Mouse (Mus musculus) limb, embryonic 10.5 days (tissue): ENCODE measurements around the gene 1810049J17Rik. TPM values are rescaled to one million over a fixed set of nuclear protein-coding genes. Genes with fewer than 3 reads are reported as not detected.

Source experiments
- DNase-seq: peaks from one replicate; pipeline ENCODE4 v3.0.0-alpha.2; 2017; ENCODE audit warnings: low spot score
- H3K27ac ChIP-seq: fragments of 300-500 bp; sonication (generic); 2 replicates; pipeline ENCODE4 v1.5.1; 2016; ENCODE audit warnings: mild to moderate bottlenecking
- H3K27me3 ChIP-seq: fragments of 300-500 bp; sonication (generic); 2 replicates; pipeline ENCODE4 v1.6.1; 2016; ENCODE audit warnings: low read depth, mild to moderate bottlenecking; ENCODE audit not compliant: poor library complexity, severe bottlenecking
- H3K36me3 ChIP-seq: fragments of 300-500 bp; sonication (generic); 2 replicates; pipeline ENCODE4 v1.6.1; 2016; ENCODE audit warnings: mild to moderate bottlenecking, moderate library complexity
- H3K4me1 ChIP-seq: fragments of 300-500 bp; sonication (generic); 2 replicates; pipeline ENCODE4 v1.6.1; 2016
- H3K4me3 ChIP-seq: fragments of 300-500 bp; sonication (generic); 2 replicates; pipeline ENCODE4 v1.5.1; 2016; ENCODE audit warnings: mild to moderate bottlenecking, moderate library complexity
- H3K9me3 ChIP-seq: fragments of 300-500 bp; sonication (generic); replicated peaks from 2 replicates; pipeline ENCODE4 v1.6.1; 2016; ENCODE audit warnings: mild to moderate bottlenecking
- WGBS: fragments of 180-500 bp; shearing (Covaris S2); methylation state at CpG from one replicate; pipeline ENCODE4 v1.1.7; 2016; 5-methylcytosine and 5-hydroxymethylcytosine counted together
- polyA plus RNA-seq: library from polyadenylated mRNA; unstranded; fragments of >200 nt; fragmentation: Nextera tagmentation; extraction: Ambion mirVana; gene quantifications from 2 replicates; pipeline ENCODE4 v1.2.1, GENCODE M21; 2016

The 1810049J17Rik gene
- polyA plus RNA-seq, 1 experiment from 2014 or later: 0.68 TPM

GRCm38 (mm10) chr15:12340536-12341400 lies 19.1 kb upstream of the 1810049J17Rik start:
- no peaks in the 10 kb centered on the region for H3K9me3 ChIP-seq
- H3K27me3 ChIP-seq: no peaks in the 10 kb centered on the region
- H3K27ac ChIP-seq: no peak overlapping the region
- no peak overlapping the region for H3K4me3 ChIP-seq
- DNase-seq: no peak
- WGBS: 88% methylated on average over 5 of the region's 5 CpGs
- no peaks in the 10 kb centered on the region for H3K4me1 ChIP-seq
- peaks cover 49% of the 10 kb centered on the region for H3K36me3 ChIP-seq

DNA sequence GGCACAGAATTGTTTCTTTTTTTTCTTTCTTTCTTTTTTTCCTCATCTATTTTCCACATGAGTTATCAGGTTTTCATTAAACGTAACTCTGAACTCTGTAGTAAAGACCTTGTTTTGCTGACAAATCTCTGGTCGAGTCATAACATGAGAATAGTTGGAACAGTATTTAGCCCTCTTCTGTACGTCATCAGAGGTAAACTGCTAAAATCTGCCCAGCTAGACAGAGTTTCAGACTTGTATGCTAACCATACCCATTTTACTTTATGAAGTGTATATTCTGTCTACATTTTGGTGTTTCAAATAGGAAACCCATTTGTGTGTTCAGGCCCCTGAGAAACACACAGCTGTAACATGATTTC lies 16.1 kb upstream of the 1810049J17Rik start:
- peaks cover 19% of the 10 kb centered on the region for H3K36me3 ChIP-seq
- H3K27ac ChIP-seq: no peak overlapping the region
- H3K27me3 ChIP-seq: no peaks in the 10 kb centered on the region
- 91% methylated on average over 3 of the region's 3 CpGs for WGBS
- no peaks in the 10 kb centered on the region for H3K4me1 ChIP-seq
- no peaks in the 10 kb centered on the region for H3K9me3 ChIP-seq
- no peak for DNase-seq
- no peak overlapping the region for H3K4me3 ChIP-seq

DNA sequence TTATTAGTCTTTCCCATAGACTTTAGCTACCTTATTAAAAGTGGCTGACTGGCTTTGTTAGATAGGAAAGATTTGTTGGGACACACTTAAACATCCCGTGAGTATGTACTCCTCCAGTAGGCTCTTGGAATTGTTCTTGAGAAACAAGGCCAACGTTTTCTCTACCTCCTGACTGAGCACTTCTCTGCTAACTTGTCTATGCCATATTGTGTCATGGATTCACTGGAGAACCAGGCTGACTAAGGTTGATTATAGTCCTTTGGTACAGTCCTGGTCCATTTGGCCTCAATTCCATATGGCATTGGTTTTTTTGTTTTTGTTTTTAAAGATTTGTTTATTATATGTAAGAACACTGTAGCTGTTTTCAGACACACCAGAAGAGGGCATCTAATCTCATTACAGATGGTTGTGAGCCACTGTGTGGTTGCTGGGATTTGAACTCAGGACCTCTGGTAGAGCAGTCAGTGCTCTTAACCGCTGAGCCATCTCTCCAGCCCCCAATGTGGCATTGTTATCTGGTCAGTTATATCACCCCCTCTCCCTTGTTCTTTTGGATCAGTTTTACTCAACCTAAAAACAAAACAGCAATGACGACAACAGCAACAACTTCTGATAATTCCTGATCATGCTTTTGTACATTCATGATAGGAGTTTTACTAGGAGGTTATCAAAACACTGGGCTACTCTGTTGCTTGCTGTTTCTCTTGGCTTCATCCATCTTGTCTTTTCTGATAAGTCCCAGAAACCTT lies 15.5 kb upstream of the 1810049J17Rik start:
- no peak for DNase-seq
- H3K4me1 ChIP-seq: no peaks in the 10 kb centered on the region
- no peaks in the 10 kb centered on the region for H3K9me3 ChIP-seq
- no peak overlapping the region for H3K27ac ChIP-seq
- H3K36me3 ChIP-seq: peaks cover 16% of the 10 kb centered on the region
- H3K4me3 ChIP-seq: no peak overlapping the region
- 92% methylated on average over 4 of the region's 4 CpGs for WGBS
- no peaks in the 10 kb centered on the region for H3K27me3 ChIP-seq

- Histone ChIP-seq H3K27me3 (no peaks in the 10 kb centered on the region), H3K27ac (no peak overlapping the region), H3K36me3 (peaks cover 5% of the 10 kb centered on the region; the same call in 1 of the 2 replicates), H3K9me3 (no peaks in the 10 kb centered on the region), H3K4me1 (no peaks in the 10 kb centered on the region), H3K4me3 (no peak overlapping the region)
- no peak for DNase-seq
- WGBS: 88% methylated on average over 4 of the region's 4 CpGs
Measured at GRCm38 (mm10) chr15:12334381-12334780, 12.7 kb upstream of the 1810049J17Rik start.

- Histone ChIP-seq H3K4me1 (no peaks in the 10 kb centered on the region), H3K9me3 (no peaks in the 10 kb centered on the region), H3K27ac (no peak overlapping the region), H3K36me3 (peaks cover 13% of the 10 kb centered on the region), H3K27me3 (no peaks in the 10 kb centered on the region), H3K4me3 (no peak overlapping the region)
- DNase-seq: no peak
- 95% methylated on average over 1 of the region's 1 CpGs for WGBS
Measured at GRCm38 (mm10) chr15:12331300-12331699, 9.6 kb upstream of the 1810049J17Rik start.

- H3K27ac ChIP-seq: no peak overlapping the region
- no peaks in the 10 kb centered on the region for H3K9me3 ChIP-seq
- no peaks in the 10 kb centered on the region for H3K27me3 ChIP-seq
Measured at GRCm38 (mm10) chr15:12330892-12331291, 9.2 kb upstream of the 1810049J17Rik start.

DNA sequence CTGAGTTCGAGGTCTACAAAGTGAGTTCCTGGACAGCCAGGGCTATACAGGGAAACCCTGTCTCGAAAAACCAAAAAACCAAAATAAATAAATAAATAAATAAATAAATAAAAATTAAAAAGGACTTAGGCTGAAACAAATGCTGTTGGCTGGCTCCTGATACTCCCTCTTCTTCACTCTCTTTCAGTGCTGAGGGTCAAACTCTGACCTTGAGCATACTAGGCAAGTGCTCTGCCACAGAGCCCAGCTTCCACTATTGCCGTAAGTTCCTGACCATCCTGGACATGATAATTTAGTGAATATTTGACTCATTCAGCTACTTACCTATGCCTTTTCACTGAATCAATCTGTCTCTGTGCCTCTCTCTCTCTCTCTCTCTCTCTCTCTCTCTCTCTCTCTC lies 8.7 kb upstream of the 1810049J17Rik start:
- Histone ChIP-seq H3K27me3 (no peaks in the 10 kb centered on the region), H3K4me1 (no peaks in the 10 kb centered on the region), H3K9me3 (no peaks in the 10 kb centered on the region), H3K4me3 (no peak overlapping the region), H3K36me3 (peaks cover 22% of the 10 kb centered on the region), H3K27ac (no peak overlapping the region)
- 89% methylated on average over 3 of the region's 3 CpGs for WGBS
- DNase-seq: no peak

More at GRCm38 (mm10) chr15:12330892-12331291, 9.2 kb upstream of the 1810049J17Rik start:
- Histone ChIP-seq H3K36me3 (peaks cover 17% of the 10 kb centered on the region), H3K4me3 (no peak overlapping the region), H3K4me1 (no peaks in the 10 kb centered on the region)
- no peak for DNase-seq

DNA sequence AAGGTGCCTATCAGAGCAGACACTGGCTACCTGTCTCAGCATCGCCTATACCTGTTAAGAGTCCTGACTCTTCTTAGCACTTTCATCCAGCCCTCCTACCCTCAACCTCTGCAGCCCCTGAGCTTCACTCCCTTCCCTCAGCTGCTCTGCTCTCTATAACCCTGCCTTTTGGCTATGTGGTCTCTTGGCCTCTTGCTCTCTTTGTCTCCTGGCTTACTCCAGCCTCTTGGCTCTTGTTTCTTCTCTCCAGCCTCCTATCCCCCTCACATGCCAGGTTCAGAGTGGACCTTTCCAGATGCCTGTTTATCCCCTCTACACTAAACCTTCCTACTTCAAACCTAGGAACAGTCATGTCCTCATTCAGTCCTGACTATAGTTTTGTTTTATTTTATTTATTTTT lies 2.6 kb upstream of the 1810049J17Rik start:
- WGBS: 100% methylated on average over 1 of the region's 1 CpGs

DNA sequence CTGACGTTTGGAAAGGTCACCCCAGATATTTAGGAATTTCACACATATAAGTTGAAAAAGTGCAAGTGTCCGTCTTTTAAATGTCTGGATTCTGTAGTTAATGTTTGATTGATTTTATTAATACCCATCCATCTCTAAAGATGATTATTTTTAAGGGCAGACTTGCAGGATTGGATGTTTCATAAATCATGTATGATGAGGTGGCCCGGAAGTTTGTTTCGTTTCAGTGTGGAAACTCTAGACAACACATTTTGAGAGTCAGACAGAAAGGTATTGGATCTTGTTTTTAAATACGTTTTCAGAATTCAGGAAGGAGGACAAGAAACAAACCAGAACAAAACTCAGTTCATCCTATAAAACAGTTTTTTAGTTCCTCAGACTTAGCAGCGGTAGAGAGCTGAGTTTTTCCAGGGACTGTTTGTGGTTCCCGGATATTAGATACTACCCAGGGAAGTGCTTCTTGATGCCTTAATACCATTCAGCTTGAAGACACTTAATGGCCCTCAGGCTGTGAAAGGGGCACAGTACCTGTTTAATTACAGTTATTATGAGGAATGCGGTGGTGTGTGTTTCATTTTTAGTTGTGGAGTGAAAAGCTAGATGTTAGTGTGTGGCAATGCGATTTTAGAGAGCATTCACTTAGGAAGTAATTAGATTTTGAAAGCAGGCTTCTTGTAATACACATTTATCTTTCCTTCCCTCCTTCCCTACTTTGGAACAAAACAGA lies 1.1 kb upstream of the 1810049J17Rik start:
- DNase-seq: no peak
- H3K27ac ChIP-seq: peak overlapping the region; percentile 98; the same call in 1 of the 2 replicates
- 16% methylated on average over 9 of the region's 9 CpGs for WGBS
- no peaks in the 10 kb centered on the region for H3K9me3 ChIP-seq
- H3K4me3 ChIP-seq: peak overlapping the region; percentile 97
- peaks cover 29% of the 10 kb centered on the region for H3K36me3 ChIP-seq
- H3K27me3 ChIP-seq: peaks cover 17% of the 10 kb centered on the region; the same call in 1 of the 2 replicates
- H3K4me1 ChIP-seq: peaks cover 25% of the 10 kb centered on the region

More for the DNA sequence above, 2.6 kb upstream of the 1810049J17Rik start:
- Histone ChIP-seq H3K36me3 (peaks cover 30% of the 10 kb centered on the region), H3K27ac (no peak overlapping the region), H3K9me3 (no peaks in the 10 kb centered on the region), H3K4me3 (0 out of 2 replicates have a peak overlapping the region, but pooled peaks have one; percentile 8), H3K27me3 (peaks cover 8% of the 10 kb centered on the region; the same call in 1 of the 2 replicates), H3K4me1 (peaks cover 25% of the 10 kb centered on the region)
- DNase-seq: no peak

- Histone ChIP-seq H3K4me1 (peaks cover 25% of the 10 kb centered on the region), H3K27ac (peak within 1 kb of the TSS; percentile 98), H3K36me3 (peaks cover 21% of the 10 kb centered on the region), H3K4me3 (peak within 1 kb of the TSS; percentile 97), H3K27me3 (peaks cover 17% of the 10 kb centered on the region; the same call in 1 of the 2 replicates), H3K9me3 (no peaks in the 10 kb centered on the region)
- DNase-seq: peak; percentile 99
- WGBS: under 1% methylated on average over 72 of the region's 74 CpGs
Measured at GRCm38 (mm10) chr15:12321091-12321787, 460 bp downstream of the 1810049J17Rik start, which contains the start of gene Golph3. TSS of gene Golph3 (plus strand) at chr15:12321450.

- WGBS: 6% methylated on average over 22 of the region's 22 CpGs
- H3K9me3 ChIP-seq: no peaks in the 10 kb centered on the region
- H3K4me3 ChIP-seq: peak overlapping the region; percentile 97
- peak overlapping the region; percentile 98 for H3K27ac ChIP-seq
- no peak for DNase-seq
- H3K4me1 ChIP-seq: peaks cover 25% of the 10 kb centered on the region
- H3K36me3 ChIP-seq: peaks cover 15% of the 10 kb centered on the region
- peaks cover 17% of the 10 kb centered on the region; the same call in 1 of the 2 replicates for H3K27me3 ChIP-seq
Measured at GRCm38 (mm10) chr15:12320441-12321090, 1.1 kb downstream of the 1810049J17Rik start.
